Mouse (Mus musculus): ENCODE results near the gene Vegfb. TPM values are rescaled to one million over a fixed set of nuclear protein-coding genes. Genes with fewer than 3 reads are reported as not detected.

Gene Vegfb
- polyA plus RNA-seq, 1 experiment from 2014 or later = 37.3 TPM

- Histone ChIP-seq H3K36me3 (ENCODE audit: insufficient read depth, low read length) (no peaks in the 10 kb centered on the region), H3K9ac (replicated peaks; ENCODE audit: low read length) (peak overlapping the region; percentile 96), H3K4me3 (ENCODE audit: low read length) (peak overlapping the region; percentile 87), H3K4me2 (replicated peaks; ENCODE audit: low read depth, low read length) (peak overlapping the region; percentile 98), H3K27ac (ENCODE audit: low read length) (peak overlapping the region; percentile 97), H3K27me3 (ENCODE audit: insufficient read depth, low read length) (no peaks in the 10 kb centered on the region), H3K9me3 (ENCODE audit: low read length) (no peaks in the 10 kb centered on the region), H3K4me1 (ENCODE audit: insufficient read depth, low read length) (peaks cover 24% of the 10 kb centered on the region)
- WGBS = 27% methylated on average over 5 of the region's 5 CpGs
- ATAC-seq (ENCODE audit: low FRiP score, low TSS enrichment) = 0 out of 2 replicates have a peak, but pooled peaks have one; percentile 2
Measured at GRCm38 (mm10) chr19:6942764-6943163, 44.7 kb downstream of the Vegfb start.

- H3K9ac ChIP-seq (replicated peaks; ENCODE audit: low read length) = peak within 1 kb of the TSS; percentile 96
- peaks cover 28% of the 10 kb centered on the region for H3K4me1 ChIP-seq (ENCODE audit: insufficient read depth, low read length)
- WGBS = under 1% methylated on average over 27 of the region's 27 CpGs
- H3K4me3 ChIP-seq (ENCODE audit: low read length) = peak within 1 kb of the TSS; percentile 87
- no peaks in the 10 kb centered on the region for H3K36me3 ChIP-seq (ENCODE audit: insufficient read depth, low read length)
- H3K27ac ChIP-seq (ENCODE audit: low read length) = peak within 1 kb of the TSS; percentile 97
- peak; percentile 92 for ATAC-seq (ENCODE audit: low FRiP score, low TSS enrichment)
- H3K4me2 ChIP-seq (replicated peaks; ENCODE audit: low read depth, low read length) = peak within 1 kb of the TSS; percentile 98
- no peaks in the 10 kb centered on the region for H3K27me3 ChIP-seq (ENCODE audit: insufficient read depth, low read length)
- H3K9me3 ChIP-seq (ENCODE audit: low read length) = no peaks in the 10 kb centered on the region
Measured at GRCm38 (mm10) chr19:6942249-6942691, 45.2 kb downstream of the Vegfb start, which contains the start of gene Gpr137. Gpr137 (minus strand) TSS chr19:6942480.

- WGBS = under 1% methylated on average over 83 of the region's 83 CpGs
Measured at GRCm38 (mm10) chr19:6941372-6942248, 45.8 kb downstream of the Vegfb start, which contains the start of gene Bad. Bad (plus strand) TSS chr19:6941861.

GRCm38 (mm10) chr19:6940396-6941351 is 46.8 kb downstream of the Vegfb start:
- Histone ChIP-seq H3K4me1 (ENCODE audit: insufficient read depth, low read length) (peaks cover 28% of the 10 kb centered on the region), H3K9me3 (ENCODE audit: low read length) (no peaks in the 10 kb centered on the region), H3K36me3 (ENCODE audit: insufficient read depth, low read length) (no peaks in the 10 kb centered on the region), H3K27ac (ENCODE audit: low read length) (peak overlapping the region; percentile 50; the same call in 1 of the 2 replicates), H3K9ac (replicated peaks; ENCODE audit: low read length) (peak overlapping the region; percentile 96), H3K27me3 (ENCODE audit: insufficient read depth, low read length) (peaks cover 7% of the 10 kb centered on the region), H3K4me2 (replicated peaks; ENCODE audit: low read depth, low read length) (peak overlapping the region; percentile 98), H3K4me3 (ENCODE audit: low read length) (peak overlapping the region; percentile 87)
- peak; percentile 13; the same call in 1 of the 2 replicates for ATAC-seq (ENCODE audit: low FRiP score, low TSS enrichment)
- 18% methylated on average over 29 of the region's 29 CpGs for WGBS

More at GRCm38 (mm10) chr19:6941372-6942248, 45.8 kb downstream of the Vegfb start, which contains the start of gene Bad:
- Histone ChIP-seq H3K9ac (replicated peaks; ENCODE audit: low read length) (peak within 1 kb of the TSS; percentile 96), H3K36me3 (ENCODE audit: insufficient read depth, low read length) (no peaks in the 10 kb centered on the region), H3K27me3 (ENCODE audit: insufficient read depth, low read length) (no peaks in the 10 kb centered on the region), H3K4me2 (replicated peaks; ENCODE audit: low read depth, low read length) (peak within 1 kb of the TSS; percentile 98), H3K4me1 (ENCODE audit: insufficient read depth, low read length) (peaks cover 28% of the 10 kb centered on the region), H3K9me3 (ENCODE audit: low read length) (no peaks in the 10 kb centered on the region), H3K4me3 (ENCODE audit: low read length) (peak within 1 kb of the TSS; percentile 87), H3K27ac (ENCODE audit: low read length) (peak within 1 kb of the TSS; percentile 97)
- ATAC-seq (ENCODE audit: low FRiP score, low TSS enrichment) = peak; percentile 80

- no peak overlapping the region for H3K9ac ChIP-seq (replicated peaks; ENCODE audit: low read length)
Measured at GRCm38 (mm10) chr19:6939106-6940002, 48.1 kb downstream of the Vegfb start.

GRCm38 (mm10) chr19:6937541-6938465 is 49.6 kb downstream of the Vegfb start:
- 69% methylated on average over 16 of the region's 16 CpGs for WGBS
- Histone ChIP-seq H3K4me1 (ENCODE audit: insufficient read depth, low read length) (peaks cover 35% of the 10 kb centered on the region), H3K27ac (ENCODE audit: low read length) (no peak overlapping the region), H3K9ac (replicated peaks; ENCODE audit: low read length) (no peak overlapping the region), H3K4me3 (ENCODE audit: low read length) (no peak overlapping the region), H3K9me3 (ENCODE audit: low read length) (no peaks in the 10 kb centered on the region), H3K4me2 (replicated peaks; ENCODE audit: low read depth, low read length) (no peak overlapping the region), H3K36me3 (ENCODE audit: insufficient read depth, low read length) (no peaks in the 10 kb centered on the region), H3K27me3 (ENCODE audit: insufficient read depth, low read length) (peaks cover 36% of the 10 kb centered on the region)
- ATAC-seq (ENCODE audit: low FRiP score, low TSS enrichment) = no peak

More at GRCm38 (mm10) chr19:6939106-6940002, 48.1 kb downstream of the Vegfb start:
- Histone ChIP-seq H3K4me3 (ENCODE audit: low read length) (no peak overlapping the region), H3K4me2 (replicated peaks; ENCODE audit: low read depth, low read length) (no peak overlapping the region), H3K36me3 (ENCODE audit: insufficient read depth, low read length) (no peaks in the 10 kb centered on the region), H3K9me3 (ENCODE audit: low read length) (no peaks in the 10 kb centered on the region), H3K4me1 (ENCODE audit: insufficient read depth, low read length) (peaks cover 28% of the 10 kb centered on the region), H3K27ac (ENCODE audit: low read length) (no peak overlapping the region), H3K27me3 (ENCODE audit: insufficient read depth, low read length) (peaks cover 20% of the 10 kb centered on the region)
- WGBS = 93% methylated on average over 20 of the region's 20 CpGs
- ATAC-seq (ENCODE audit: low FRiP score, low TSS enrichment) = no peak

- no peaks in the 10 kb centered on the region for H3K36me3 ChIP-seq (ENCODE audit: insufficient read depth, low read length)
- H3K27me3 ChIP-seq (ENCODE audit: insufficient read depth, low read length) = peaks cover 51% of the 10 kb centered on the region
- H3K4me2 ChIP-seq (replicated peaks; ENCODE audit: low read depth, low read length) = no peak overlapping the region
- H3K27ac ChIP-seq (ENCODE audit: low read length) = no peak overlapping the region
- WGBS = 31% methylated on average over 3 of the region's 3 CpGs
- H3K9me3 ChIP-seq (ENCODE audit: low read length) = no peaks in the 10 kb centered on the region
- H3K9ac ChIP-seq (replicated peaks; ENCODE audit: low read length) = no peak overlapping the region
- no peak for ATAC-seq (ENCODE audit: low FRiP score, low TSS enrichment)
- no peak overlapping the region for H3K4me3 ChIP-seq (ENCODE audit: low read length)
- peaks cover 38% of the 10 kb centered on the region for H3K4me1 ChIP-seq (ENCODE audit: insufficient read depth, low read length)
Measured at GRCm38 (mm10) chr19:6936299-6936698, 51.2 kb downstream of the Vegfb start.

Measured in kidney, embryonic 16.5 days (tissue).